27 mouse cellular contexts compared by ENCODE assay signal in the genomic region with DNA sequence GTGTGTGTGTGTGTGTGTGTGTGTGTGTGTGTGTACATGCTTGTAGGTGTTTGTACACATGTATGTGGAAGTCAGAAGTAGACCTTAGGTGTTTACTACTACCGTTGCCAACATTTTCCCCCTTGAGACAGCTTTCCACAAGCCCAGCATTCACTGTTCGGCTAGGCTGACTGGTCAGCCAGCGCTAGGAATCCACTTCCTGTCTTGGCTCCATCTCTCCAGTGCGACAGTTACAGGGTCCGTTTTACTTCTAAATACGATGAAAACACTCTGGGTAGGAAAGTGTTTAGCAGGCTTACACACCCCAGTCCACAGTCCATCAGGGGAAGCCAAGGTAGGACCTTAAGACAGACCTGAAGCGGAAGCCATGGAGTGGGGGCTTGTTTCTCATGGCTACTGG. TPM values are rescaled to one million over a fixed set of nuclear protein-coding genes. Genes with fewer than 3 reads are reported as not detected.
"Had no signal": no experiment of that assay in that cellular context is flagged by ENCODE, and none has a peak within 500 bp of the region (broad histone marks: within the 10 kb centered on the region; RNA-seq: fewer than 3 reads in every experiment).

No protein-coding gene starts in this region.

- H3K36me3 ChIP-seq: heart, embryonic 13.5 days; heart, embryonic 15.5 days; hindbrain, embryonic 13.5 days; hindbrain, embryonic 15.5 days; limb, embryonic 12.5 days; limb, embryonic 15.5 days; liver, embryonic 12.5 days had no signal

- H3K4me3 ChIP-seq: heart, adult 2 months; heart, embryonic 13.5 days; heart, embryonic 15.5 days; hindbrain, embryonic 13.5 days; hindbrain, embryonic 15.5 days; limb, embryonic 12.5 days; limb, embryonic 15.5 days; liver, embryonic 12.5 days had no signal

- H3K9me3 ChIP-seq: heart, embryonic 13.5 days; heart, embryonic 15.5 days; hindbrain, embryonic 13.5 days; hindbrain, embryonic 15.5 days; limb, embryonic 12.5 days; limb, embryonic 15.5 days; liver, embryonic 12.5 days had no signal

- H3K27me3 ChIP-seq: heart, embryonic 13.5 days; heart, embryonic 15.5 days; hindbrain, embryonic 13.5 days; hindbrain, embryonic 15.5 days; limb, embryonic 12.5 days; limb, embryonic 15.5 days; liver, embryonic 12.5 days had no signal

- H3K27ac ChIP-seq: heart, adult 2 months; heart, embryonic 13.5 days; heart, embryonic 15.5 days; hindbrain, embryonic 13.5 days; hindbrain, embryonic 15.5 days; hindbrain, postnatal 0 days; limb, embryonic 12.5 days; limb, embryonic 15.5 days; liver, embryonic 12.5 days; liver, embryonic 14.5 days had no signal

- H3K4me2 ChIP-seq: heart, embryonic 11.5 days; heart, embryonic 13.5 days; heart, embryonic 15.5 days; hindbrain, embryonic 13.5 days; hindbrain, embryonic 15.5 days; limb, embryonic 12.5 days; limb, embryonic 15.5 days; liver, embryonic 12.5 days had no signal

- DNase-seq: gastrocnemius, postnatal 14 days; gastrocnemius, postnatal 36 days; heart, adult 2 months; heart, postnatal 14 days; heart, postnatal 36 days; kidney, adult 11 months; kidney, adult 8-10 months; kidney, postnatal 10 days; kidney, postnatal 25 days; layer of hippocampus, adult 9-11 months; layer of hippocampus, postnatal 36 days; left cerebral cortex, postnatal 4 days had no signal

- H3K9ac ChIP-seq: heart, embryonic 13.5 days; heart, embryonic 15.5 days; hindbrain, embryonic 13.5 days; hindbrain, embryonic 15.5 days; limb, embryonic 12.5 days; limb, embryonic 15.5 days; liver, embryonic 12.5 days; liver, embryonic 14.5 days had no signal

- ATAC-seq: hindbrain, postnatal 0 days; intestine, embryonic 16.5 days; liver, embryonic 12.5 days had no signal

RNA-seq across cellular contexts. Expression of a gene that starts 41.3 kb away (rescaled TPM):
- polyA plus RNA-seq: heart, embryonic 11.5 days; heart, embryonic 13.5 days; heart, embryonic 15.5 days; heart, postnatal 0 days; intestine, embryonic 16.5 days; limb, embryonic 12.5 days; liver, adult 2 months; liver, embryonic 12.5 days had no signal

RNA-seq across cellular contexts. Expression of a gene that starts 45.3 kb away (rescaled TPM):
- polyA plus RNA-seq: heart, embryonic 13.5 days; heart, embryonic 15.5 days; kidney, embryonic 14.5 days; large intestine, adult 2 months; liver, adult 2 months; liver, embryonic 12.5 days had no signal
